Mouse (Mus musculus) left cerebral cortex, postnatal 25 days (tissue): ENCODE measurements at regions not wholly inside any gene's neighbourhood (a gene's known extent, or its start where the extent isn't known, plus 50 kb on each side); places are given as distances from the start of the nearest gene placed in this dataset.

Experiments used
- DNase-seq, 2 experiments: peaks; one replicate each; pipeline ENCODE4 v3.0.0; 2022; ENCODE audit warnings: low spot score in 2 of 2, mixed read lengths in 1 of 2
- intact Hi-C: fragments of 180-260 bp; cut with DNase I; formaldehyde crosslinking; loops from one replicate; pipeline ENCODE4 v1.15.1; 2025

DNA sequence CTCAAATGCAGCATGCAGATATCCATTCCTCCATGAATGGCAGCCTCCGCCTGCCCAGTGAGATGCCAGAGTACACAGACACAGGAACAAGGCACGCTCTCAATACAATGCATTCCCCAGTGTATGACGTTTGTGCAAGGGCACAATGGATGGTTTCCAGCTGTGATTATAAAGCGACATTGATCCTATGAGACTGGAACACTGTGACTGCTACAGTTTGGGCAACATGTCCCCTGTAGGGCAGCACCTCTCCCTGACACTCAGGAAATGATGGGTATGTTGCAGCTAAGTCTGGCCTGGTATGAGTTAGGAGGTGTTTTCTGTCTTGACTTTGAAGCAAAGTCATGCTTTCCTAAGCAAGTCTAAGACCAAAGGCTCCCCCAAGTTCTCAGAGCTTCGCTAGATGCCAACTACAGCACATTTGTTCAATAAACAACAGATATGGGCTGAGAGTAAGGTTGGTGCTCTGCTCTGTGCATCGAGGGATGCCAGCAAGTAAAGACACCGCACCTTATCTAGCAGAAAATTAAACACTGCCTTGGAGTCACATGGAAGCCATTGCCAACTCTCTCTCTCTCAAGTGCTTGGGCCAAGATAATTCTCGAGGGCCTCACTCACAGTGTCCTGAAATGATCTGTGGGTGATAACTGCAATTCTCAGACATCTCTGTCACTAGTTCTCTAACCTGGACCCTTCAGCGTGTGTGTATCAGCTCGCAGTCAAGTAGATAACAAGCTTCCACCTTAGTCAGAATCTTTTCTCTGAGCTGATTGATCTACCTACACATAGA lies 124.1 kb upstream of the Thbs1 start:
- intact Hi-C loops: no loop called here
- DNase-seq: no peak

DNA sequence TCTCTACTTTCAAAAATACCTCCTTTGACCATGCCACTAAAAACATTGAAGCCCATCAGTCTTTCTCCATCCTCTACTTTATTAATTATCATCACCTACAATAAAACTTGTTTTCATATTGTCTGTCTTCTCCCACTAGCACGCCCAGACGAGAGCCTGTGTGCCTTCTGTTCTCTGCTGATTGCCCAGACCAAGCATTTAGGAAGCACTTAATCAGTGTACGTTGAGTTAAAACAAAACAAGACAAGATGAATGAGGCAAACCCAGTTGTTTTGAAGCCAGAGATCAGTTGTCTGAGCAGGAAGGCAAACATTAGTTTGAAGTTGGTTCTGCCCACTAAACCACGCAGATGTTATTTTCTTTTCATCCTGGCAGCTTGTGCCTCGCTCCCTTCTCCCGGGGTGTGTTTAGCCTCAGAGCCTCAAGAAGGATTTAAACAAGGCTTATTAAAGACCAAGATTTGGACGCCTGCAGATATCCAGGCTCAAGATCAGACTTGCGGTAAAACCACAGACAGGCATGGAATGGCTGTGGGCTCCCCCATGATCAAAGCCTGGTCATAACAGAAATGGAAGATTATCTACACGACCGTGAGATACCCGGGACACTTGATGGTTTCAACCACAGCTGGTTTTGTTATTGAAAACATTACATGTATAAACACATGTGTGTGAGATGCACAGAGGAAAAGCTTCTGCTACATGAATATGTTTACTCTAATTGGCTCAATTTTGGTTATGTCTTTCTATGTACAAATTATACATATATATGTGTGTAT lies 123.1 kb upstream of the Thbs1 start:
- intact Hi-C loops: no loop called here
- no peak for DNase-seq

- no peak for DNase-seq
- intact Hi-C loops: no loop called here
These were observed 122.5 kb upstream of the Thbs1 start for GRCm38 (mm10) chr2:117989215-117989614.

- intact Hi-C loops: no loop called here
- DNase-seq: no peak
These were observed 115.3 kb upstream of the Thbs1 start for GRCm38 (mm10) chr2:117996130-117997083.

- intact Hi-C loops: no loop called here
- no peak for DNase-seq
These were observed 112.0 kb upstream of the Thbs1 start for GRCm38 (mm10) chr2:117999641-118000040.

DNA sequence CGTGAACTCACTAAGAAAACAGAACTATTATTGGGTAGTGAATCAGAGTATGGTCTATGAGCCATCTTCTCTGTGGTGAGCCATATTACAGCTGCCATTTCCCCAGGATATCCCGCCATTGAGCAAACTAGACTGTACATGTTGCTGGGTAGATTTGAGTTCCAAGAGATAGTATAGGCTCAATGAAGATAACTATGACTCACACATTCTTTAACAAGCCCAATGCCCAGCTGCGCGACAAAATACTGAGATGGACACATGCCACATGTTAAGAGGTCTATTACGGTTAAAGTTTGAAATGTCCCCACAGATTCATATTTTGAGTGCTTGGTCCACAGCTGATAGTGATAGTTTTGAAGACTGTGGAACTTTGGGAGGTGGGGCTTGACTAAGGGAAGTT lies 107.5 kb upstream of the Thbs1 start:
- DNase-seq: no peak
- intact Hi-C loops: no loop called here

DNA sequence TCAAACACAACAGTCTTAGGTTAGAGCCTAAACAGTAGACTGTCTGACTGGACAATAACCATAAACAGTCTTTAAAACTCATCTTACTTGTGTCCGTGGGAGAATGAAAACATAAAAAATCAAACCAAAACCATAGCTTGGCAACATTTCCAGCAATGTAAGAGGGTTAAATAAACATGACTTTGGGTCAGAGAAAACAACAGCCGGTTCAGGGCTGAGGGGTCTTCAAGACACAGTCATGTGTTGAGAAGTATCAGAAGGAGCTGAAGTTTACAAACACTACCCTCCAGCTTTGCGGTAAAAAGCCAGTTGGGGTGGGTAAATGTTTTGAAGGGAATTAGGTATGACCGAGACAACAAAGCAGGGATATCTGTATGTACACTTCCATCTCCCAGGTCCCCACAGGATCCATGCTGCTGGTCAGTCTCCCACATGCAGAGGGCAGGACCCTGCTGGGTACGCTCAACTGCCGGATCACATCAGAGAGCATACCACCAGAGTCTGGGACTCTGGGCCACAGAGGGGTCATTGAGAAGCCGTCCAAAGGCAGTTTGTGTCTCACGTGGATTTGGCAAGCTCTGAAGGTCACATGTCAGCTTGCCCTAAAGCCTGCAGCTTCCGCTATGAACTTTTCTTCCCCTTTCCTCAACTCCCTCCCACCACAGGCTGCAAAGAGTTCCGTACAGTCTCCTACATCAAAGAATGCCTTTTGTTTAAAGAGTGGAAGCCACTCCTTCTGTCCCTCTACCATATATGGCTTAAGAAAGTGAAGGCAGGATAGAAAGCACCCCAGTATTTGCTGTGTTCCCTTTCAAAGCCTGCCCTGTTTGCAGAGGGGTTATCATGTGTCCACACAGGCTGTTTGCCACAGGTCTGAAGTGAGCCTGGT lies 103.9 kb upstream of the Thbs1 start:
- DNase-seq: peak; percentile 5 to 24
- intact Hi-C loops: no loop called here

- intact Hi-C loops: no loop called here
- peak in 1 of 2 experiments; percentile 3 for DNase-seq
These were observed 100.0 kb upstream of the Thbs1 start for GRCm38 (mm10) chr2:118011679-118012078.

DNA sequence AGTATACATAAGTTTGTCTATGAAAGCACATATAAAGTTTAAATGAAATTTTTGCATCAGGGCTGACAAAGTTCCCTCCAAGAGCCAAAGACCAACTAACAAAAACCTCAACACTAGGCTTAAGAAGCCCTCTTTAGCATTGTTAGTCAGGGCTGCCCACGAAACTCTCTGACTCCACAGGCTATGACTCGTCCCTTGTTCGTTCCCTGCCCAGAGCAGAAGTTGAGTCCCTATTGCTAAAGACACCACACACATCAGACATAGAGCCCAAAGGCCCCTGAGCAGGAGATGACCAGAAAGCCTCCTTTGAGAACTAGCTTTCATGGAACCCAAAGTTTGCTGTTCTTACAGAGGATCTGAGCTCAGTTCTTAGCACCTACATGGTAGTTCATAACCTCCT lies 99.5 kb upstream of the Thbs1 start:
- DNase-seq: no peak
- intact Hi-C loops: no loop called here

DNA sequence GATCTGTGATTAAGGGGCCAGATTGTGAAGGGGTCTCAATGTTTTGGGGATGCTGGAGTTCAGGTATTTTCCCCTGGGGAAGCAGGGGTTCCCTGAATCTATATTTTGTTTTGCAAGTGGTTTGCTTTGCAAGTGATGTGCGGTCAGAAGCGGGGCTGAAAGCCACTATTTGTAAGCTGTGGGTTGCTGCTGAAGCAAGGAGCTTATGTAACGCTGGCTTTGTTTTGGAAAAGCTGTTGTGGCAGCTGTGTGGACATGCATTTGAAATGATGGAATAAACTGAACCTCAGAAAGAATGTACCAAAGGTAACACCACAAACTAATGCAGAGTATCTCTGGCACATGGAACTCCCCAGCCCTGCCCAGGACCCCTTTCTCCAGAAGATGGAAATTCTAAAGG lies 98.5 kb upstream of the Thbs1 start:
- DNase-seq: peak in 1 of 2 experiments; percentile 13

DNA sequence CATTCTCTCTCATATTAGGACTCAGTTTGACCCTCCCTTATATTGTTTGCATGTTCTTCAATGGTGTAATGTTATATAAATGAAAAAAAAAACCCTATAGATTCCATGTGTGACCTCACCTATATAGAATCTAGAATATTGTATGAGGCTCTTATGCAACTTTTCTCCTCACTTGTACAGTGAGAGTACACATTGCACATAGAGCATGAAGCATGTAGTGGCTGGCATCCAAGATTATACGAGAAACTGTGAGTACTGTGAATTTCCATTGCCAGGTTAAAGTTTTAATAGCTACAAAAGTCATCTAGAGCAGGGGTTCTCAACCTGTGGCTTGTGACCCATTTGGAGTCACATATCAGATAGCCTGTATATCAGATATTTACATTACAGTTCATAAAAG lies 96.5 kb upstream of the Thbs1 start:
- no peak for DNase-seq
- intact Hi-C loops: no loop called here

More for the DNA sequence above, 98.5 kb upstream of the Thbs1 start:
- intact Hi-C loops: no loop called here

- intact Hi-C loops: no loop called here
- DNase-seq: no peak
These were observed 85.6 kb upstream of the Thbs1 start for GRCm38 (mm10) chr2:118025829-118026735.

DNA sequence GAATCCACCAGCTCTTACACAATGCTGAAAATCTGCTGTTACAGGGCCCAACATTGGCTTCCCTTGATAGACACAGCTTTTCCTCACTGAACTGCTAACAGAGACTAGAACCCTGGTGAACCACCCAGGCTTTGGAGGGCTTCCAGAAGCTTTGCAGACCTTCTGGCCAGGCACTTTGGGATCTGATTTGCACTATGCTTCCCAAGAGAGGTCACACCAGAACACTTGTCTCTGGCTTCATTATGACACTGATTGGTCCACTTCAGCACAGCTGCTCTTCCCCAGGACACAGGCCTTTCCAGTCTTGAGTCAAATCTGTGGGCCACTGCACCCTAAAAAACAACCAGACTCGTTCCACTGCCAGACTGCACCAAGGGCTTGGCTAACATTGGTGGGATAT lies 82.8 kb upstream of the Thbs1 start:
- intact Hi-C loops: no loop called here
- DNase-seq: no peak

DNA sequence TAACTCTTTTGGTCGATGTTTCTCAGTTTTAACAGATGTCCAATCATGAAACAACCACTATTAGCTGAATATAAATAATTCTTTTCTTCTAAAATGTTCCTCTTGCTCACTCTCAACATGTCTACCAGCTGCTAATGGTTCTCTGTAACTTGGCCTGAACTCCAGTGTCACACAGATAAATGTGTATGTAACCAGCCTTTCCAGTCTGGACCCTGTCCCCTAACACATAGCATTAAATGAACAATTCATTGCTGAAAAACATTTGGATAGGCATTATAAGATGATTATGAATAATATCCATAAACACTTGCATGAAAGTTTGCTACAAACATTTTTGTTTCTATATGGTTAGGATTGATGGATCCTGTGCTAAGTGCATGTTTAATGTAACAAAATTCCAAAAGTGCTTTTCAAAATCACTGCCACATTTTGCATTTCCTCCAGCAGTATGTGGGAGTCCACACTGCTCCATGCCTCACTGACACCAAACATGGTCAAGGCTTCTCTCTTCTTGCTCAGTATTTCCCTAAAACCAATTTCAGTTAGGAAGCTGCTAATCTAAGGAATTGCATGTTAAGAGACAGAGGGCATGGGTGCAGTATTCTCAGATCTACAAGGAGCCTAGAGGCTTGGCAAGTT lies 82.1 kb upstream of the Thbs1 start:
- DNase-seq: no peak
- intact Hi-C loops: no loop called here

GRCm38 (mm10) chr2:118031662-118032061 lies 80.0 kb upstream of the Thbs1 start:
- intact Hi-C loops: no loop called here
- no peak for DNase-seq

GRCm38 (mm10) chr2:118033377-118033776 lies 78.3 kb upstream of the Thbs1 start:
- no peak for DNase-seq
- intact Hi-C loops: no loop called here

- DNase-seq: no peak
- intact Hi-C loops: no loop called here
These were observed 77.7 kb upstream of the Thbs1 start for GRCm38 (mm10) chr2:118034026-118034425.

DNA sequence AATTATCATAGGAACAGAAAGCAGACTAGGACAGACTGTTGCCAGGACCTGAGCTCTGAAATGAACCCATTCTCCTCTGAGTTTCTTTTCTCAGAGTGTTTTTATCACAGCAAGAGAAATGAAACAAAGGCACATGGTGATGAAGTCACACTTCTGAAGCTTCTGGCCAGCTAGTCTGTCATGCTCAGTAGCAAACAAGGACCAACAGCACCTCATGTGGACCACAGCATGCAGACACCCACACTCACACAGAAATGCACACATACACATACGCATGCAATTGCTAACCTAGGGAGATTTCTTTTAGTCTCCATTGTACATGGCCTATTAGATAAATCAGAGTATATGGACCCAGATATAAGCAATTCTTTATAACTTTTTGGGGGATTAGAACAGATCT lies 76.3 kb upstream of the Thbs1 start:
- intact Hi-C loops: no loop called here
- DNase-seq: no peak
